Mouse (Mus musculus) regulatory T cell (primary cell): ENCODE results near the gene Angptl6.

ENCODE experiments used
- in situ Hi-C: fragments of 300-600 bp; cut with MboI, MseI; formaldehyde crosslinking; loops from one replicate; pipeline ENCODE4 v1.15.1; 2025; ENCODE audit warnings: high pct_unique_total_duplicates

The Angptl6 gene

DNA sequence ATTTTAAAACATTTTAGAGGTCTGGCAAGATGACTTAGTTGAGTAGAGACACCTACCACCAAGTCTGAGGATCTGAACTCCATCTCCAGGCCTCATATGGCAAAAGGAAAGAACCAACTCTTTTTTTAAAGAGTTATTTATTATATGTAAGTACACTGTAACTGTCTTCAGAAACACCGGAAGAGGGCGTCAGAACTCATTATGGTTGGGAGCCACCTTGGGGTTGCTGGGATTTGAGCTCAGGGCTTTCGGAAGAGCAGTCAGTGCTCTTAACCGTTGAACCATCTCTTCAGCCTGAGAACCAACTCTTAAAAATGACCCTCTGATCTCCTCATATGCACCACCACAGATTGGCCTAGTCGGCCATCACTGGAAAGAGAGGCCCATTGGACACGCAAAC lies 7.7 kb upstream of the Angptl6 start:
- in situ Hi-C loops, result no loop called here

DNA sequence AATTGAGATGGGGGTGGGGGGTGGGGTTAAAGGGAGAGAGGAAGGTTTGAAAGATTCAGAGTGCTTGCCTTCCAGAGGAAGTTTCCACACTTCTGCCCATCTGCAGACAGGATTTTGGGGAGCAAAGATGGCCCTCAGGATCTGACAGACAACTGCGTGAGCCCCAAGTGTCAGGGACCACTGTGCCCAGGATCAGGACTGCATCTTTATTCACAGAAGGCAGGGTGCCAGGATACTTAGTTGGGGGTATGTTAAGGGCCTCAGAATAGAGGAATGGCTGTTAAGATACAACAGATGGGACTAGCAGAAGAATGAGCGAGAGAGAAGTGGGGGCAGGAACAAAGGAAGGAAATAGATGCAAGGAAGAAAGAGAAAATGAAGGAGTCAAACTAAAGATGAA lies 7.0 kb upstream of the Angptl6 start:
- in situ Hi-C loops, result no loop called here

DNA sequence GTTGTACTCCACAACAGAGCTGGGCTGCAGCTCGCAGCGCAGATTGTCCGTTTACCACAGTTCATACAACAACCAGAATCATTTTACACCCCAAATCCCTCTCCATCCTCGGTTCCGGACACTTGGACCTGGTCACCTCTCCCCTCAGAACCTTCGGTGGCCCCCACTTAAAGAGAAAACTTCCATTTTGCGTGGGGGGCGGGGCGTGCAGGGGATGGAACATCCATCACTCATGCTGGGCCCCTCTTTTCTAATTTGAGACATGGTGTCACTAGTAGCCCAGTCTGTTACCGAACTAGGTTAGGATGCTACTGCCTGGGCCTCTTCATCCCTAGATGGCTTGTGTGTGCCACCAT lies 839 bp downstream of the Angptl6 start:
- in situ Hi-C loops, result no loop called here

DNA sequence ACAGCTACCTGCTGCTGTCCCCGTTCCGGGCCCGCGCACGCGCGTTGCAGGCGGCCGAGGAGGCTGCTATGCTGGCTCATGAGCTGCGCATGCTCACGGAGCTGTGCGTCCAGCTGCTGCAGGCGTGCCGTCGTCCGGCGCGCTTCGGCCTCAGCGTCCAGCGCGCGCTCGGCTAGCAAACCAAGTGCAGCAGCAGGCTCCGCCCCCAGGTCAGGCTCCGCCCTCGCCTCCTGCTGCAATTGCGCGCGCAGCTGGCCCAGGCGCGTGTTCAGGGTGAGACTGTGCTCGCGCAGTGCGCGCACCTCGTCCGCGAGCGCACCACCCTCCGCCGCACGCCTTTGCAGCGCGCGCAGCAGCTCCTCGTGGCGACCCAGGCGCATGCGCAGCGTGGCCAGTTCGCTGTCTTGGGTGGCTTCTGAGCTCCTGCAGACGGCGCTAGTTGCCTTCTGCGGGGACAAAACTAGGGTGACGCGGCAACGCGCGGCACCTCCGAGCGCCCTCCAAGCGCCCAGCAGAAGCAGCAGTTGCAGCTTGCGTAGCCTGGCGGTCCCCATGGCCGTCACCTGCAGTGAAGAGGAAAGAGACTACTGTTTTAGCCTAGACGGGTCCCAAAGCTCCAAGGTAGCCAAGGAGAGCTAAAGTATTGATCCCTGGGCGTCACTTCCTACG lies 1.4 kb downstream of the Angptl6 start:
- in situ Hi-C loops, result no loop called here

DNA sequence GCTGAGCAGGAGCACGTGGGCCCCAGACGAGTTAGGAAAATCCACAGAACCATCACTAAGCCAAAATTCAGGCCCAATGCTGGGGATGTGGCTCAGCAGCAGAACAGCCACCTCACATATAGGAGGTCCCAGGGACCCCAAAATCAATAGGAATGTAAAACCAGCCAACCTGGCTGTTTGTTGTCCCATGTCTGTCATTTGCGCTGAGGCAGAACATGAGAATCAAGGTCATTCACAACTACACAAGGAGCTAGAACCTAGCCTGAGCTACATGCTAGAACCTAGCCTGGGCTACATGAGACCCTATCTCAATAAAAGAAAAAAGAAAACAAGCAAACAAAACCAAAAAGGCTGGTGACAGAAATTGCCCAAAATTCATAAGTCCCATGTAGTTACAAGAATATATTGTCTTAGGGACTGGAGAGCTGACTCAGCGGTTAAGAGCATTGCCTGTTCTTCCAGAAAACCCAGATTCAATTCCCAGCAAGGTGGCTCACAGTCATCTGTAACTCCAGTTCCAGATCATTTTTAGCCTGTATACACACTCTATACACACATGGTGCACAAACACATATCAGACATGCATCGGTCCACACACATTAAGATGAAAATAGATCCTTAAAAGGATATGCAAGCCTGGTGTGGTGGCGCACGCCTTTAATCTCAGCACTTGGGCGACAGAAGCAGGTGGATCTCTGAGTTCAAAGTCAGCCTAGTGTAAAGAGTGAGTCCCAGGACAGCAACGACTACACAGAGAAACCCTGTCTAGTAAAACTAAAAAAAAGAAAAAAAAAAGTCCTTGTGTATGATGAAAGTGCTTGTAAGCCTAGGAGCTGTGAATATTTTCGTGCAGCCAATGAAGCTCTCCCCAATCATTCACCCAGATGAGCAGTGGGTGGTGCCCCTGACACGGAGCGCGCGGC lies 2.1 kb downstream of the Angptl6 start:
- in situ Hi-C loops, result no loop called here

DNA sequence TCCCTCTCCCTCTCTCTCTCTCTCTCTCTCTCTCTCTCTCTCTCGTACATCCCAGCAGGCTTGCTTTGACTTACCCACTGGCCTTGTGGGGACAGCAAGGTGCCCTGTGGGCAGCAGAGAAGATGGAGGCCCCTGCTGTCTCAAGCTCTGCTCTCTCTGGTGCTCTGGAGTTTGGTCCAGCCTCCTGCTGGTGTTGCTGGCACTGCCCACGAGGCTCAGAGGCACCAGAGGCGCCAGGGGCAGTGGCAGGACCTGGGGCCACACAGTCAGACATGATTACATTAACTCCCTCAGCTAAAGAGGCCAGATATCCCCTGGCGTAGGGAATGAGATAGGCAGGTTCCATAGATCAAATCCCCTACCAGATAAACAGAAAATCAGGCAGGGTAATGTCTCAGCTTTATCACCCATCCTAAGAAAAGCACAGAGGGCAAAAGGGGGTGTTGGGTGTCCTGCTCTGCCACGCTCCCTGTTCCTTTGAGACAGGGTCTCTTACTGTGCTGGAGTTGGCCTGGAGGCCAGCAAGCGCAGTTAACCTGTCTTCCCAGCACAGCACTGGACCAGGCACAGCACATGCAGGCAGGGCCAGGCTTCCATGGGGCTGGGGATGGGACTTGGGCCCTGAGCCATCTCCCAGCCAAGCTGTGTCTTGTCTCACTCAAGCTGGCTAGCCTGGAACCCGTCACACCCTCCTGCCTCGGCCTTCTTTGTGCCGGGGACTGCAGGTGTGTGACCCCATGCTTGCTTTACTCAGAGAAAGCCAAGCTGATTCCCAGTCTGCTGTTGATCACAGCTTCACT lies 3.0 kb downstream of the Angptl6 start:
- in situ Hi-C loops, result no loop called here

DNA sequence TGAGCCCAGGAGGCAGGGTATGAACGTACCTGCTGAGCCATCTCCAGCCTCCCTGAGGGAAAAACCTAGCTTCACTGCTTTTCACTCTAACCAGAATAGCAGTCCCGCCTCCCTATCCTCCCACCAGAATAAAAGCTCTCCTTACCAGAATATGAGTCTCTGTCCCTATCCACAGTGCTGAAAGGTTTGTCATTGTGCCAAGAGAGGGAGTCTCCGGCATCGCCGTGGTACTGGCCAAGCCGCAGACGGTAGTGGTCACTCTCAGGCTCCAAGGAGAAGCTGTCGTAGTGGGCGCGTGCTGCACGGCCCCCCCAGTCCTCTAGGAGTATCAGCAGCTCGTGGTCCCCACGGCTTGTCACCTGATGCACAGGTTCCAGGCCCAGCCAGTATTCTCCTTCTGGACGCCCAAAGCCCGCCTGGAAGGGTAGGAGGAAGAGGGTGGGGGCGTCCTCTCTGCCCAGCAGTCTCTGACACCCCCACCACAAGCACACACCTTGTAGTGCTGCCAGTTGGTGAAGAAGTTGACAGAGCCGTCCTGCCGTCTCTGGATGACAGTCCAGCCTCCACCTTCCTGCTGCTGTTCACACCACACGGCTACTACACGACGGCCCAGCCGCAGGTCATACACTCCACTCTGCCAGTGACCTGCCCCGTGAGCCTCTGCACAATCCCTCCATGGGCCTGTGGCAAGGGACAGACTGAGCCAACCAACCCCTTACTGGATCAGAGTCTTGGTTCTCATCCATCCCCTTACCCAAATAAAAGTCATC lies 4.3 kb downstream of the Angptl6 start:
- in situ Hi-C loops, result no loop called here

DNA sequence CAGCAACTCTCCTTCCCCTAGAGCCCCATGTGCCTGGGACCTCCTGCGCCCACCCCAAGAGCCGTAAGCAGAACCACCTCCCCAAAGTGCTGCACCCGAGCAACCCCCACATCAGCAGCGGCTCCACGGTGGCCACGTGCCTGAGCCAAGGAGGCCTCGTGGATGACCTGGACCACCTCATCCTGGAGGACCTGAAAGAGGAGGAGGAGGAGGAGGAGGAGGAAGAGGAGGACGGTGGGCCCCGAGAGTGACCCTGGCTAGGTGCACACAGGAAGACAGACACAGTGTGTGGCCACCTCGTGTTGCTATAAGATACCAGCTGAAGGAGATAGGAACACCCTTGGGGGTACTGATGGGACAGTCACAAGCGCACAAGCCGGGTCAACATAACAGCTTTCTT lies 6.0 kb downstream of the Angptl6 start:
- in situ Hi-C loops, result no loop called here

DNA sequence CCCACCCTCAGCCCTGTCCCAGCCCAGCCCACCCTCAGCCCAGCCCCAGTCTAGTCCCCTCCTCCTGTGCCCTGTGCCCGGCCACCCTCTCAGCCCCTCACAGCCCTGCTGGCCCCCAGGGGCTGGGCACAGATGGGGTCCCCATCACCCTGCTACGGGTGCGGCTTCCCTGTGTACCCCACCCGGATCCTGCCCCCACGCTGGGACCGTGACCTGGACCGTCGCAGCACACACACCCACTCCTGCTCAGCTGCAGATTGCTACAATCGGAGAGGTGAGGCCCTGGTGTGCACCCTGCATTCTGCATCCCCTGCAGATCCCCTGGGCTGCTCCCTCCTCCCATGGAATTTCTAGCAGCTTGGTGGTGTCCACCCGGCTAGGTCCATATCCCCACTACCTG lies 6.5 kb downstream of the Angptl6 start:
- in situ Hi-C loops, result no loop called here

DNA sequence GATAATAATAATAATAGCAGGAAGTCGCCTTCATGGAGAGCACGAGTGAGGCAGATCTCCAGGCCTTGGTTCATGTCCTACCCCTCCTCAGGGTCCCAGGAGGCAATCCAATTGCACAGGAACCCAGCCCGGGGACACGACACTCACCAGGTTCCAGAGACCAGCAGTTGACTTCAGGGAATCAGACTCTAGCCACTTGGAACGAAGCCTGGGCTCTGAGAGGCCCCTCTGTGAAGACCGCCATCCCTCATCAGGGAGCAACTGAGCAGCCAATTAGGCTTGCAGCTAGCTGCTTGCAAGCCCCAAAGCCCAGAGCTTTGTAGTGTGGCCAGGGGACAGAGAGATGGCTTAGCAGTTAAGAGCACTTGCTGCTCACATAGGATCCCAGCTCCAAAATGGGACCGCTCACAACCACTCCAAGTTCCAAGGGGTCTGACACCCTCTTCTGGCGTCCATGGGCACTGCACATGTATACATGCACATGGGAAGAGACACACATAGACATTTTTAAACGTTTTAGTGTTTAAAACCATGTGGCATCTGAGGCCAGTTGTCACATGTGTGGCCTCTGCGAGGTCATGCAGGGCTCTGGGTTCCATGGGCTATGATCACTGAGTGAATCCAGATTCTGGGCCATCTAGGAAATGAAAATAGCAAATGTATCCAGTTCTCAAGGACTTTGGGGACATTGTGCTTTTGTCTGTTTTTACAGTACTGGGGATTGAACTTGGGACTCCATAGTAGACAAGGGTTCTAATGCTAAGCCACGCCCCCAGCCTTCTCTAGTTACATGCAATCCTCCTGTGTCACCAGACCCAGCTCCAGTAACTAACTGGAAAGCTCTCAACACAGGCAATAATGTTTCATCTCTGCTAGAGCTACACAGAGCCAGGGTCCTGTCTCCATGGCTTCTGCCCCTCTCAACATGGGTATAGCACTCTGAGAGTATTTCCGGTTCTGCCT lies 9.0 kb downstream of the Angptl6 start:
- in situ Hi-C loops, result no loop called here

DNA sequence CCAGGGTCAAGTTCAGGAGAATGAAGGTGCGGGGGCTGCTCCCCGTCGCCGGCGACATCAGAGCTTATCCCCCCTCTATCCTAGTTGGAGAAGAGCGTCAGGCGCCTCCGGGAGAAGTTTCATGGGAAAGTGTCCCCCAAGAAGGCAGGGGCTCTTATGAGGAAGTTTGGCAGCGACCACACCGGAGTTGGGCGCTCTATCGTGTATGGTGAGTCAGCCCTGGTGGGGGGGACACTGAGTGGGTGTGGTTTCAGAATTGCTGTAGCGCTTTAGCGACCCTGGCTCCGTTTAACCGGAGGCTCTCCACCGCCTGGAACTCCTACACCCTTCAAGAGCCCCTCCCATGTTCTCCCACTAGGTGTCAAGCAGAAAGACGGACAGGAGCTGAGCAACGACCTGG lies 10.3 kb downstream of the Angptl6 start:
- in situ Hi-C loops, result no loop called here

DNA sequence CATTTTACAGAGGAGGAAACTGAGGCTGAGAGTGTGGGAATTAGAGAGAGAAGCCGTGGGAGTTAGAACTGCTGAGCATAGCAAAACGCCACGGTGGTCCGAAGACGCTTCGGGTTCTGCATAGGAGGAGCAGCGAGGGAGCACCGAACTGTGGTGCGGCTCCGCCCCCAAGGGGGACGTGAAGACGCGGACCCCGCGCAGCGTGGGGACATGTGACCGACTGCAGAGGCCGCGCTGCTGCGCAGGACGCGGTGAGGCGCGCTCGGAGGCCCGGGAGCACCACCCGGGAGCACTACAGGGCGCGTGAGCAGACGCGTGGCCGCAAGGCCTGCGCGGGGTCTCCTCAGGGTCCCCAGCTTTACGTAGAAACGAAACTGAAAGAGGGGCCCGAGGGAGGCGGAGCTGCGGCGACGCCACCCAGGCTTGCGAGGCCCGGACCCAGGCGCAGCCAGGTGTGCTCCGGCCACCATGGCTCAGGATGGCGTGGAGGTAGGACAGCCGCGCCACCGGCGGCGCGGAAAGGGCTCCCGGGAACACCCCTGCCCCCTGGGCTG lies 11.0 kb downstream of the Angptl6 start, which contains the start of gene A230050P20Rik:
Gene A230050P20Rik, plus strand, starts transcription at position 195 of the 554 bp plus-strand sequence.
- in situ Hi-C loops, result no loop called here

DNA sequence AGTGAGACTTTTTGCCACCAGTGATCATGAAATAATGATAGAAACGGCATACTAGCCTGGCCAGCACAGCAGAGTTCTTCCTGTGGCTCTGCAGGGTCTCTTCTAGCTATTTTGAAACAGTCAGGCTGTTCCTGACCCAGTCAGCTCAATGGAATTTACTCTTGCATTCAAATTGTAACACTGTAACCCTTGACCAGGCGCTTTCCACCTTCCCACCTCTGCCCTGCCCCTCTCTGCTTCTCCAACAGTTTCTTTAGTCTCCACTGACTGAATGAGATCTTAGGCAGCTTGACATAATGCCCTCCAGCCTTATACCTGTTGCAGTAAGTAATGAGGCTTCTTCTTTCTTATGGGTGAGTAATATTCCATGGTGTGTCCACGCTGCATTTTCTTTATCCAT lies 12.6 kb downstream of the Angptl6 start:
- in situ Hi-C loops, result no loop called here

DNA sequence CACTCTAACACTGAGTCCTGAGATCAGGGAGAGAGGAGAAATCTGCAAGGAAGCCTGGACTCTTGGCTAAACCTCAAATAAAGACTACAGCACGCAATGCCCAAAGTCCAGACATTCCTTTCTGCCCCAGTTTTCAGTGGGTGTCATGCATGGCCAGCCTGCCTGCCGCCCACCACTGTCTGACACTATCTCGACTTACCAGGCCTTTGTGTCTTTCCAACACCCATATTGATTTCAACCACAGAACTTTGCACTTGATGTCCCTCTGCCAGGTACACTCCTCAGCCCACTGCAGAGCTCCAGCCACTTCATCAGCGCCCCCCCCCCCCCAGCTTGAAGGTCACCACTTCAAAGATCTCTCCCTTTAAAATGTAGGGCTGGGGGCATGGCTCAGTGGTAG lies 17.3 kb downstream of the Angptl6 start:
- in situ Hi-C loops, result no loop called here

DNA sequence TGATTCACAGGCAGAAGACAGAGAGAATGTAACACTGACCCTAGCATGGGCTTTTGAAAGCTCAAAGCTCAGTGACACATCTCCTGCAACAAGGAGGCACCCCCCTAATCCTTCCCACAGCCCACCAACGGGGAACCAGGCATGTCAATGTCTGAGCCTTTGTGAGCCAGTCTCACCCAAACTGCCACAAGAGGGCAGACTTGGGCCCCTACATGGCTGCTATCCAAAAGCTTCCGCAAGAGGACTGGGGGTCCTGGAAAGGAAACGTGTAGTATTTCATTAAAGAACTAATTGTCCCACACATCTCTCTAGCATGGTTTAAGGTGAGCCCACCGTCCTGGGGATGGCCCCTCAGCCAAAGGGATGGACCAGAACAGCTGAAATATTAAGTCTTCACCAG lies 17.7 kb downstream of the Angptl6 start:
- in situ Hi-C loops, result no loop called here

DNA sequence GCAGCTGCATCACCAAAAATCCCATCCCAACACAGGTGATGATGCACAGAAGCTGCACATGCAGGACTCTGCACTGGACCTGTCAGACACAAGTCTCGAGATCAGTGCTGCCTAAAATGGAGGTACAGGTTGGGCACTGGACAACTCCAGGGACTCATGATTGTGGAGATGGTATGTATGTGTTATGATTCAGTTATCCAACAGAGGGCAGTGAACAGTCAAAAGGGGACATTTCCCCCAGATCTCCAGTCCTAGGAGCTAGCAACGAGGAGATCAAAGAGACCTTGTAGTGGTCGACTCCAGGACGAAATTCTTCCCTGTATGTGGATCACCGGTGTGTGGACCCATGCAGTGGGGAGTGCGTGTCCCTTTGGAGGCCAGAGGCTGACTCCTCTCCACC lies 19.6 kb downstream of the Angptl6 start:
- in situ Hi-C loops, result no loop called here

DNA sequence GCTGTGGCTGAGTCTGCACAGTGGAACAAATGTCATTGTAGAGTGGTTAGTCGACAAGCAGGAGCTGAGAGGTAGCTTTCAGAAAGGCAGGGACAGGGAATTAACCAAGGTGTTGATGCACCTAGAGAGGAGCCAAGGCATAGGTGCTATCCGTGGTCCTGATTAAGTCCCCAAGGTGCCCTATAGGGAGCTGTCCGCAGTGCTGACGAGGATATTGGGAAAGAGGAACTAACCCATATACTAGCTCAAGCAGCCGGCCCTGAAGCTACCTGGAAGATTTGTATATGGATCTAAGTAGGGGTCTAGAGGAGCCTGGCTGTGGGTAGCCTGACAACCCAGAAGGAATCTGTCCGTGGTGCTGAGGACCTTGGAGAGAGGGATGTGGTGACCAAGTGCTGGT lies 22.4 kb downstream of the Angptl6 start:
- in situ Hi-C loops, result no loop called here

DNA sequence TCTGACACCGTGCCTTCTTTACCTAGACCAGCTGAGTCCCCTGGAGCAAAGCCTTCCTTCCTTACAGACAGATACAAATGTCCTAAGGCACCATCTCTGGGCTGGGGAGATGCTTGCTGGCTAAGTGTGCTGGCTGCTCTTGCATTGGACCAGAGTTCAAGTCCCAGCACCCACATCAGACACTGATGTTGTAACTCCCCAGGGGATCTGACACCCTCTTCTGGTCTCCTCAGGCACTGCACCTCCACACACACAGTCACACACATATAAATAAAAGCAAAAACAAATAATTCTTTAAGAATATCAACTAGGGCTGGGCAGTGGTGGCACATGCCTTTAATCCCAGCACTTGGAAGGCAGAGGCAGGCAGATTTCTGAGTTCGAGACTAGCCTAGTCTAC lies 29.3 kb downstream of the Angptl6 start:
- in situ Hi-C loops, result no loop called here

DNA sequence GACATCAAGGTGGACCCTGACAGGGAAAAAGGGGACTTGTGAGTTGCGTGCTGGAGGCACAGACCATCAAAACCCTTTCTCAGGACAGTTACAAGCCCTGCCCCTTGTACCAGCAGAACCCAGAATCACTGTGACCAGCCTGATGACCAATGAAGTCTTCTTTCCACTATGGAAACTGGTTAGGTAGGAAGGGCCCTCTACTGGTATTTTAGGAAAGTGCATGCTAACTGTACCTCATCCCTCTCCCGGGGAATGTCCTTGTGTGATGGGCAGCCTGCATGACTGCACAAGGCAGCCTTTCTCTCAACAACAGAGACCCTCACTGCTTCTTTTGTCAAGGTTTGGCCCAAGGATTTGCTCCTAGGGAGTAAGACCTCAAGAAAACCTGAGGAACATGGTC lies 36.9 kb downstream of the Angptl6 start:
- in situ Hi-C loops, result no loop called here

DNA sequence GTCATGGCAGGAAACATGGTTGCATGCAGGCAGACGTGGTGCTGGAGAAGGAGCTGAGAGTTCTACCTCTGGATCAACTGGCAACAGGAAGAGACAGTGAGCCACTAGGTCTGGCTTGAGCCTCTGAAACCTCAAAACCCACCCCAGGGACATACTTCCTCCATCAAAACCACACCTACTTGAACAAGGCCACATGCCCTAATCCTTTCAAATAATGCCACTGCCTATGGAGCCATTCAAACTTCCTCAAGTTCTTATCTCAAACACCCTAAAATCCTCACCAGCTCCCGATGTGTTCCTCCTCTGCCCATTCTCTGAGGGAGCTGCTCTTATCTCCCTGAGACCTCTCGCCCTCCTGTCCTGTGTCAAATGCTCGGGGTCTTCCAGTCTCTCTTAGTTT lies 37.3 kb downstream of the Angptl6 start:
- in situ Hi-C loops, result no loop called here
